Mouse (Mus musculus): ENCODE measurements at regions not wholly inside any gene's neighbourhood (a gene's known extent, or its start where the extent isn't known, plus 50 kb on each side); places are given as distances from the start of the nearest gene placed in this dataset.

DNA sequence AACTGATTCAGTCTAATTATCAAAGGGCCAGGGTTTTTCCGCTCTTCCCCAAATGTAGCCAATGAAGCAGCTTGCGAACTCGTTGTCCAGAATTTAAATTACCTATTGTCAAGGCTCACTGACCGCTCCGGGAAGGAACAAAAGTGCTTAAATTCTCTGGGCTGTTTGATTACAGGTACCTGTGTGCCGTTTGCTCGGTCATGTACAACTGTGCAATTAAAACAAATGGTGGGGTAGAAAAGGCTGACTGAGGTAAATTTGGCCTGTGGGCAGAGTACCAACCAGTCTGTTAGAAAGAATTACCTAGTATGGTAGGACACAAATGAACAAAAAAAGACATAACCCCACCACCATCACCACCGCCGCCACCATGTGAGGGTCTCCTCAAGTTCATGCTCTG, 66.0 kb upstream of the Clint1 start:
- TF ChIP-seq CTCF (IDR thresholded peaks at IDR 0.05; ENCODE audit: insufficient read depth, low read length) (no peak), POLR2A (IDR thresholded peaks at IDR 0.05; ENCODE audit: borderline replicate concordance, extremely low read depth, low read depth, low read length) (no peak)

All from lung, adult 2 months (tissue).